Mouse (Mus musculus) stomach, embryonic 15.5 days (tissue): ENCODE results near the gene Abcc2. TPM values are rescaled to one million over a fixed set of nuclear protein-coding genes. Genes with fewer than 3 reads are reported as not detected.

ENCODE experiments used
- ATAC-seq: fragments of 200-750 bp; cut with Nextera tagmentation; 2 replicates; pipeline ENCODE4 v1.8.0; 2017; ENCODE audit warnings: low read depth, moderate number of reproducible peaks, moderate TSS enrichment; ENCODE audit not compliant: insufficient read depth, low FRiP score
- H3K27ac ChIP-seq: fragments of 300-500 bp; sonication (generic); 2 replicates; pipeline ENCODE4 v1.5.1; 2015; ENCODE audit warnings: mild to moderate bottlenecking, inconsistent platforms
- H3K27me3 ChIP-seq: fragments of 300-500 bp; sonication (generic); replicated peaks from 2 replicates; pipeline ENCODE4 v1.6.1; 2015; ENCODE audit warnings: inconsistent platforms
- H3K36me3 ChIP-seq: fragments of 300-500 bp; sonication (generic); 2 replicates; pipeline ENCODE4 v1.6.1; 2015; ENCODE audit warnings: inconsistent platforms
- H3K4me1 ChIP-seq: fragments of 300-500 bp; sonication (generic); 2 replicates; pipeline ENCODE4 v1.6.1; 2015; ENCODE audit warnings: inconsistent platforms
- H3K4me2 ChIP-seq: fragments of 300-500 bp; sonication (generic); 2 replicates; pipeline ENCODE4 v1.6.1; 2015; ENCODE audit warnings: mild to moderate bottlenecking, inconsistent platforms
- H3K4me3 ChIP-seq: fragments of 300-500 bp; sonication (generic); replicated peaks from 2 replicates; pipeline ENCODE4 v1.5.1; 2015; ENCODE audit warnings: inconsistent platforms
- H3K9ac ChIP-seq: fragments of 300-500 bp; sonication (generic); 2 replicates; pipeline ENCODE4 v1.6.1; 2015; ENCODE audit warnings: inconsistent platforms
- H3K9me3 ChIP-seq: fragments of 300-500 bp; sonication (generic); 2 replicates; pipeline ENCODE4 v1.6.1; 2016; ENCODE audit warnings: inconsistent platforms
- WGBS: fragments of 180-500 bp; shearing (Covaris S2); methylation state at CpG from one replicate; pipeline ENCODE4 v1.1.7; 2015; 5-methylcytosine and 5-hydroxymethylcytosine counted together
- polyA plus RNA-seq: library from polyadenylated mRNA; unstranded; fragments of >200 nt; fragmentation: Nextera tagmentation; extraction: Ambion mirVana; gene quantifications from 2 replicates; pipeline ENCODE4 v1.2.1, GENCODE M21; 2015

Gene Abcc2
- polyA plus RNA-seq, 1 experiment from 2014 or later: 2.0 TPM

DNA sequence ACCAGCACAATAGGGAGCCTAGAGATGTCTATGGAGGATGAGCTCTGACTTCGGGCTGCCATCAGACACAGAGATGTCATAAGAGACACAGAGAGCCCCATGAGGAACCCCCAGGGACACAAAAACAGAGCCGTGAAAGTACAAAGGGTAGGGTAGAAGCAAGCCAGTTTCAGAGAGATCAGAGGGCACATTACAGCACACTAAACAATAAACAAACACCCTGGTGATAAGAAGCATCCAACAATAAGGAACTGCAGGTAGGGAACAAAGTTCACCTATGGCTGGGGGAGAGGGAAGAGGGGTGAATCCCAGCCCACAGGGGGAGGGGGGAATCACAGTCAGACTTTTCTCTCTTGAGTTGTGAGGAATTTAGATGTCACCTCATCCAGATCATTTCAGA lies 105.7 kb downstream of the Abcc2 start:
- Histone ChIP-seq H3K4me2 (peak overlapping the region; percentile 47), H3K9me3 (no peaks in the 10 kb centered on the region), H3K27me3 (no peaks in the 10 kb centered on the region), H3K9ac (no peak overlapping the region), H3K4me1 (peaks cover 20% of the 10 kb centered on the region), H3K4me3 (peak overlapping the region; percentile 39), H3K36me3 (no peaks in the 10 kb centered on the region), H3K27ac (no peak overlapping the region)
- ATAC-seq: no peak
- 62% methylated on average over 2 of the region's 2 CpGs for WGBS

Other genes with a start within 250 kb of the Abcc2 start
- gene Nkx2-3, start 169.9 kb upstream of the Abcc2 start, polyA plus RNA-seq: 26.3 and 31.4 TPM in 2 replicates
- gene Slc25a28, start 107.3 kb upstream of the Abcc2 start, polyA plus RNA-seq: 15.8 and 15.9 TPM in 2 replicates
- gene Entpd7, start 92.5 kb upstream of the Abcc2 start, polyA plus RNA-seq: 14.5 and 20.5 TPM in 2 replicates
- 18.3 and 18.7 TPM in 2 replicates for gene Cutc, start 29.2 kb upstream of the Abcc2 start, polyA plus RNA-seq
- gene Cox15, start 29.2 kb upstream of the Abcc2 start, polyA plus RNA-seq: 10.1 and 13.3 TPM in 2 replicates
- gene Dnmbp, start 158.0 kb downstream of the Abcc2 start, polyA plus RNA-seq: 29.9 and 31.7 TPM in 2 replicates
- 52.6 and 56.8 TPM in 2 replicates for gene Cpn1, start 204.4 kb downstream of the Abcc2 start, polyA plus RNA-seq
- 2.2 and 3.4 TPM in 2 replicates for gene Cyp2c23, start 247.0 kb downstream of the Abcc2 start, polyA plus RNA-seq